Mouse (Mus musculus): ENCODE measurements around the gene Dusp21.

Dusp21 gene

DNA sequence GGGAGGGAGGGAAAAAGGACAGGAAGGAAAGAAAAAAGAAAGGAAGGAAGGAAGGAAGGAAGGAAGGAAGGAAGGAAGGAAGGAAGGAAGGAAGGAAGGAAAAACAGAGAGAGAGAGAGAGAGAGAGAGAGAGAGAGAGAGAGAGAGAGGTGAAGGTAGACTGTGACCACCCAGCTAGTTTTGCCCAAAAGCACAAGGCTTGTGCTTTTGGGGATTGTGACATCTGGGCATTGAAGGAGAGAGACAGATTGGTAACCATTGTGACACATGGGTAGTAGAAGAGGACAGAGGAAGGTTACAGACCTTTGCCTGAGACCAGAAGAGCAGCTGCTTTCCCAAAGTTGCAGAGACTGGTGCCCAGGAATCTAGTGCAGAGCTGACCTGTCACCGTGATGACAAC is at the start of gene Dusp21:
Gene Dusp21, plus strand, starts transcription at position 301 of the 400 bp plus-strand sequence.
- no peak for DNase-seq

- DNase-seq: peak; percentile 24
These were observed 15.2 kb downstream of the Dusp21 start for GRCm38 (mm10) chrX:18160734-18161442.

- DNase-seq: peak; percentile 78
These were observed 16.1 kb downstream of the Dusp21 start for GRCm38 (mm10) chrX:18161796-18162191.

GRCm38 (mm10) chrX:18162192-18162857 is 16.7 kb downstream of the Dusp21 start, which contains the start of gene Kdm6a:
Gene Kdm6a, plus strand, starts transcription at chrX:18162575.
- peak; percentile 100 for DNase-seq

DNA sequence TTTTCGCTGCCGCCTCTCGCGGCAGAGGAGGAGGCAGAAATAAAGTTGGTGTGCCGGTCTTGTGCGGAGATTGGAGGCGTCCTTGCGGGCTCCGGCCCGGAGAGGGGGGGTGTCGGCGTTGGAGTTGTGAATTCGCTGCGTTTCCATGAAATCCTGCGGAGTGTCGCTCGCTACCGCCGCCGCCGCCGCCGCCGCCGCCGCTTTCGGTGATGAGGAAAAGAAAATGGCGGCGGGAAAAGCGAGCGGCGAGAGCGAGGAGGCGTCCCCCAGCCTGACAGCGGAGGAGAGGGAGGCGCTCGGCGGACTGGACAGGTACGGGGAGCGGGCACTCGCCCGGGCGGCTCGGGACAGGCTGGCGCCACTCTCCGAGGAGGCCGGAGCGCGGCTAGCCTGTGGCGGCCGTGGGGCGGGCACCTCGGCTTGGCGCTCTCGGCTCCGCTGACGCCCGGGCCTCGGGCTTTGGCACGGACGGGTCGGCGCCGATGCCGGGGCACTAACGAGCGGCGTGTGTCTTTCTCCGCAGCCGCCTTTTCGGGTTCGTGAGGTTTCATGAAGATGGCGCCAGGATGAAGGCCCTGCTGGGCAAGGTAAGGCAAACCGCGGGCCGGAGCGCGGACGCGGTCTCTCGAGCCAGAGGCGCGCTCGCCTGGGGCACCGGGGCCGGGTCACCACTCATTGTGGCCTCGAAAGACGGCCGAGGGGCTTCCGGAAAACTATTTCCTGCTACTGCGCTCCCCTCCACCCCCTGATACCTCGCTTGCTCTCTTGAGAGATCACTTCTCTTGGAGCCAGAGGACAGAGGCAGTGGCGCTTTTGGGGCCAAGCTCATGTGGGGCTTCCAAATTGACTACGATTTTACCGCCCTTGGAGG is 17.4 kb downstream of the Dusp21 start:
- peak; percentile 74 for DNase-seq

GRCm38 (mm10) chrX:18163917-18164624 is 18.4 kb downstream of the Dusp21 start:
- DNase-seq: peak; percentile 28

DNA sequence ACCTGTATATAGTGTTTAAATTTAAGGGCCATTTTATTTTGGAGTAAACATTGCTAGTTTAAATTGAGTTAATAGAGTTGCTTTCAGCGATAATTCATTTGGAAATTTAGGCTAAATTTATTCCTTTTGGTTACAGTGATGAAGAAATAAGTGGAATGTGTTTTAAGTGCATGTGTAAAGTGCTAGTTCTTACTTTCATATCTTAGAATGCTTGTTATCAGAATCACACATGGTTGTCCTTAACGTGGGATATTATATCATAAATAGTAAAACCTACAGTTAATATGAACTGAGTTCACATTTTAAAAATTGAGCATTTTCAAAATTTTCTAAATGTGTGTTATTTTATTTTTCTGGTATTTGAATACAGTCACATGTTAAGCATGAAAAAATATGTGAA is 19.5 kb downstream of the Dusp21 start:
- DNase-seq: no peak

GRCm38 (mm10) chrX:18166961-18167360 is 21.3 kb downstream of the Dusp21 start:
- DNase-seq: no peak

DNA sequence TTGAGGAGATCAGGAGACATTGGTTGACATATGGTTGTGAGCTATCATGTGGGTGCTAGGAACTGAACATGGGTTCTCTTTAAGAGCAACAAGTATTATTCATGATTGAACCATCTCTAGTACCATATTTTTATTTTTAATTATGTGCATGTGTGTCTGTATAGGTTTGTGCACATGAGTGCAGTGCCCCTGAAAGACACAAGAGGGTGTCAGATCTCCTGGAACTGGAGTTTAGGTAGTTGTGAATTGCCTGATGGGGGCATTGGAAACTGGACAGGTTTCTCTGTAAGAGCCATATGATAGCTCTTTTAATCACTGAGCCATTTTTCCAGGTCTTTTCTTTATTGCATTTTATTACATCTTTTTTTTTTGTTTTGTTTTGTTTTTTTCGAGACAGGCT is 23.3 kb downstream of the Dusp21 start:
- DNase-seq: no peak

DNA sequence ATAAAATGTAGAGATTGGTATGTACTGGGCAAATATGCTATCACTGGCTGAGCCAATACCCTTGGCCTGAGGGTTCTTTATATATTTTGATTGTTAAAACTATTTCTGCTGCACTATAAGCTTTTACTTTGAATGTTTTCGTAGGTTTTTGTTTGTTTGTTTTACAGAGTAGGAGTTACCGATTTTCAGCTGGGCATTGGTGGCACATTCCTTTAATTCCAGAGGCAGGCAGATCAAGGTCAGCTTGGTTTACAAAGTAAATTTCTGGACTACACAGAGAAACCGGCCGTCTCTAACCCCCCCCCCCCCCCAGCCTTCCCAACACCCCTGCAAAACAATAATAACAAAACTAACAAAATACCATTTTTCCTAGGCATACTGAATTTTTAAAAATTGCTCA is 29.2 kb downstream of the Dusp21 start:
- no peak for DNase-seq

- no peak for DNase-seq
These were observed 32.1 kb downstream of the Dusp21 start for GRCm38 (mm10) chrX:18177803-18178202.

- DNase-seq: no peak
These were observed 33.8 kb downstream of the Dusp21 start for GRCm38 (mm10) chrX:18179492-18179891.

- DNase-seq: no peak
These were observed 41.5 kb downstream of the Dusp21 start for GRCm38 (mm10) chrX:18187203-18187602.

- DNase-seq: no peak
These were observed 42.6 kb downstream of the Dusp21 start for GRCm38 (mm10) chrX:18188293-18188692.

Data from cerebellum, adult 8-10 months (tissue).